Mouse (Mus musculus) neural tube, embryonic 13.5 days (tissue): ENCODE data around the gene Cep295. TPM values are rescaled to one million over a fixed set of nuclear protein-coding genes. Genes with fewer than 3 reads are reported as not detected.
"Not testable (repeated sequence)": the region's sequence is repeated elsewhere in the genome, so short reads cannot be mapped to it uniquely, and the experiment has no call there.

ENCODE experiments used
- ATAC-seq: fragments of 200-750 bp; cut with Nextera tagmentation; 2 replicates; pipeline ENCODE4 v1.8.0; 2017; ENCODE audit warnings: low read depth, mild to moderate bottlenecking, moderate TSS enrichment, moderate library complexity
- H3K27ac ChIP-seq: fragments of 300-500 bp; sonication (generic); replicated peaks from 2 replicates; pipeline ENCODE4 v1.5.1; 2015; ENCODE audit warnings: moderate library complexity, mild to moderate bottlenecking, inconsistent platforms
- H3K27me3 ChIP-seq: fragments of 300-500 bp; sonication (generic); 2 replicates; pipeline ENCODE4 v1.6.1; 2015; ENCODE audit warnings: mild to moderate bottlenecking, inconsistent platforms
- H3K36me3 ChIP-seq: fragments of 300-500 bp; sonication (generic); 2 replicates; pipeline ENCODE4 v1.6.1; 2015; ENCODE audit warnings: mild to moderate bottlenecking, inconsistent platforms
- H3K4me1 ChIP-seq: fragments of 300-500 bp; sonication (generic); replicated peaks from 2 replicates; pipeline ENCODE4 v1.6.1; 2015; ENCODE audit warnings: inconsistent platforms
- H3K4me2 ChIP-seq: fragments of 300-500 bp; sonication (generic); 2 replicates; pipeline ENCODE4 v1.6.1; 2015; ENCODE audit warnings: inconsistent platforms, mild to moderate bottlenecking, moderate library complexity
- H3K4me3 ChIP-seq: fragments of 300-500 bp; sonication (generic); 2 replicates; pipeline ENCODE4 v1.5.1; 2015; ENCODE audit warnings: mild to moderate bottlenecking, inconsistent platforms
- H3K9ac ChIP-seq: fragments of 300-500 bp; sonication (generic); 2 replicates; pipeline ENCODE4 v1.6.1; 2015; ENCODE audit warnings: moderate library complexity, mild to moderate bottlenecking, inconsistent platforms
- H3K9me3 ChIP-seq: fragments of 300-500 bp; sonication (generic); 2 replicates; pipeline ENCODE4 v1.6.1; 2016; ENCODE audit warnings: inconsistent platforms
- WGBS: fragments of 180-500 bp; shearing (Covaris S2); methylation state at CpG from one replicate; pipeline ENCODE4 v1.1.7; 2015; 5-methylcytosine and 5-hydroxymethylcytosine counted together
- polyA plus RNA-seq: library from polyadenylated mRNA; unstranded; fragments of >200 nt; fragmentation: Nextera tagmentation; extraction: Ambion mirVana; gene quantifications from 2 replicates; pipeline ENCODE4 v1.2.1, GENCODE M21; 2015

Gene Cep295
- polyA plus RNA-seq, 1 experiment from 2014 or later = 13.9 TPM

DNA sequence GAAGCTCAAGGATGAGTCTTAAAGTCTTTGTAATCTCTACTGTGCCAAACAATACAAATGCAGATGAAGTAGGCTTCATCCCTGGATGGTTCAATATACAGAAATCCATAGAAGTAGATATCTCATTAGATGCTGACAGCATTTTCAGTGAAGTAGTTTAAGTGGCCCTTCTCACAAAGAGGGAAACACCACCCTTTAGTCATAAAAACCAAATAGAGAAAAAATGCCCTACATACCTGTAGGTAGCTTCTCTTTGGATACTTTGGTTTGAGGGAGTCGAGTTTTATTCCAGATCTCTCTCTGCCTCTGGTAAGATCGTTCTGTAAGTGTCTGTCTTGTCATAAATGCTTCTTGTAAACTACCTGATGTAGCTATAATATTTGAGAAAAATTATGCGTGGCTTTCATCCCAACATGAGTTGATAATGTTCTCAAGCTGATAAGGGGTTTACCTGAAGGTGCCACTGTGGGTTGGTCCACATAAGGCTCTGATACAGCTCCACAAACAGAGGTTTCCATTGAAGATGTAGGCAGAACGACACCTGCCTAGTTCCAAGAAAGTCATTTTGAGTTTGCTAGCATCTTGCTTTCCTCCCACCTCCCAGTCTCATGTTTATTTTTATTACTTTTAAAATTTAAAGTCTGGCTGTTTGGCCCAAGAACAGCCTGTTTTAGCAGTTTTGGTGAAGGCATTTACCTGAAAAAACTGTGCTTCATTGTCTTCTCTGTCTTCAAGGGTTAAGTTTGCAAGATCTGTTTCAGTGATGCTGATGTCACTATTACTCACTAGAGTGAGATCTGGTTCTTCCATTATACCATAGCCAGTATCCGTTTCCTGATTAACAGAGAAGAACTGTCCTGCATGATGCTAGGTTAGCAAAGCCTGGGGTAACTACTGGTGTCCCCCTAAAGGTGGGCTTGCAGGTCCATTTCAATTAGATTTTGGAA lies 40.1 kb downstream of the Cep295 start:
- Histone ChIP-seq H3K36me3 (peaks cover 72% of the 10 kb centered on the region), H3K27me3 (no peaks in the 10 kb centered on the region), H3K9ac (no peak overlapping the region), H3K9me3 (no peaks in the 10 kb centered on the region), H3K4me3 (no peak overlapping the region), H3K27ac (no peak overlapping the region), H3K4me1 (no peaks in the 10 kb centered on the region), H3K4me2 (no peak overlapping the region)
- WGBS = 62% methylated on average over 5 of the region's 5 CpGs
- no peak for ATAC-seq

GRCm38 (mm10) chr9:15316296-15316695 lies 41.3 kb downstream of the Cep295 start:
- H3K4me2 ChIP-seq, H3K27me3 ChIP-seq, H3K4me3 ChIP-seq, H3K27ac ChIP-seq, H3K9me3 ChIP-seq, ATAC-seq, H3K9ac ChIP-seq, H3K4me1 ChIP-seq: not testable (repeated sequence)
- WGBS = 100% methylated on average over 2 of the region's 2 CpGs
- H3K36me3 ChIP-seq = peaks cover 69% of the 10 kb centered on the region

DNA sequence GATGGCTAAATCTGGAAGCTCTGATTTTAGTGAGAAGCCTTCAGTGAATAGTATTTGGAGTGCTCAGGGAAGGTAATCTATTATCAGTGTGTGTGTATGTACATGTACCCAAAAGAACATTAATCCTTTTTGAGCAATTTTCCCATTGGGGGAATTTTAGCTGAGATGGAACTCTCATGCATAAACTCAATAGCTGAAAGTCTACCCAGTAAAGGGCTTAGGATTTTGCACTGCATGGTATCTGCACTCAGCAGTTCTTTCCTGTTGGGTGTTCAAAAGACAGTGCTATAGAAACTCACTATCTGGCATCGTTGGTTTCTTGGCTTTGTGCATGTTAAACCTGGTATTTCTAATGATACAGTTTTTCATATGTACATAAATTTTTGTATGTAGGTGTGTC lies 43.0 kb downstream of the Cep295 start:
- Histone ChIP-seq H3K36me3 (peaks cover 79% of the 10 kb centered on the region), H3K9me3 (no peaks in the 10 kb centered on the region), H3K9ac (no peak overlapping the region), H3K4me2 (no peak overlapping the region), H3K27me3 (no peaks in the 10 kb centered on the region), H3K4me1 (peaks cover 5% of the 10 kb centered on the region), H3K4me3 (no peak overlapping the region), H3K27ac (no peak overlapping the region)
- 98% methylated on average over 1 of the region's 1 CpGs for WGBS
- ATAC-seq = no peak

- WGBS = 92% methylated on average over 5 of the region's 5 CpGs
- Histone ChIP-seq H3K4me3 (no peak overlapping the region), H3K27me3 (no peaks in the 10 kb centered on the region), H3K4me2 (no peak overlapping the region), H3K36me3 (peaks cover 89% of the 10 kb centered on the region), H3K27ac (no peak overlapping the region), H3K4me1 (peaks cover 15% of the 10 kb centered on the region), H3K9ac (no peak overlapping the region), H3K9me3 (no peaks in the 10 kb centered on the region)
- no peak for ATAC-seq
Measured at GRCm38 (mm10) chr9:15313633-15314032, 44.0 kb downstream of the Cep295 start.

GRCm38 (mm10) chr9:15312054-15312735 lies 45.4 kb downstream of the Cep295 start:
- 88% methylated on average over 2 of the region's 2 CpGs for WGBS
- Histone ChIP-seq H3K9me3 (no peaks in the 10 kb centered on the region), H3K9ac (no peak overlapping the region), H3K4me2 (no peak overlapping the region), H3K4me3 (no peak overlapping the region), H3K27me3 (no peaks in the 10 kb centered on the region), H3K4me1 (peaks cover 28% of the 10 kb centered on the region), H3K36me3 (peaks cover 80% of the 10 kb centered on the region), H3K27ac (no peak overlapping the region)
- no peak for ATAC-seq

DNA sequence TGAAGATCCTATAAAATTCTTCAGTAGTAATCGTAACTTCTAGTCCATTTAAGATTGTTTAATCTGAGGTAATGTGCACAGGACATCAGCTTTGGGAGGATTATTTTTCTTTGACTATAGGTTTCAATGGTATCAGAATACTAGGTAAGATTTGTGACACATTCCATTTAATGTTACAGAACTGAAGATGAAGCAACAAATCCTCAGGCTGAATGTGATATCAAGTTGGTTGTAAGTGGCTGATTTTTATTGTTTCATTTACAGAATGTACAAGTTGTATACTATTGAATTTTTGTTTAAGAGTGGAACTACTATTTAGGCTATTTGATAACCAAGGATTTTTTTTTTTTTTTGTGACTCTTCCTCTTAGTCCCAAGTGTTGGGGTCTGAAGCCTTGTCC lies 47.4 kb downstream of the Cep295 start:
- Histone ChIP-seq H3K4me3 (no peak overlapping the region), H3K27me3 (no peaks in the 10 kb centered on the region), H3K9me3 (no peaks in the 10 kb centered on the region), H3K4me1 (peaks cover 42% of the 10 kb centered on the region), H3K4me2 (no peak overlapping the region), H3K9ac (no peak overlapping the region), H3K27ac (no peak overlapping the region), H3K36me3 (peaks cover 65% of the 10 kb centered on the region)
- WGBS = 90% methylated on average over 1 of the region's 1 CpGs
- no peak for ATAC-seq

DNA sequence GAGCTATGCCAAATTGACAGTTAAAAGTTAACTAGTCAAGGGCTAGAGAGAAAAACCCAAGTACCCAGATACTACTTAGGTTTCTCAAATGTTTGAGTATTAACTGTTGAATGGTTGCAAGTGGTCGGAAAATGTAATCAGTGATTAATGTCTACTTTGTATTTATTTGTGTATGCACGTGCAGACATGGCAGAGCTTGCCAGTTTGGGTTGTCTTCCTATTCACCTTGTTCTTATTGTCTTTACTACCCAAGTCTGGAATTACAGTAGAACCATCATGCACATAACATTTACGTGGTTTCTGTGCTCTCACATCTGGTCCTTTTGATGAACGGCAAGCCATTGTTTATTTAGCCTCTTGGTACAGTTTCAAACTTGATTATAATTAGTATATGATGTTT lies 48.2 kb downstream of the Cep295 start:
- peaks cover 58% of the 10 kb centered on the region for H3K36me3 ChIP-seq
- no peaks in the 10 kb centered on the region for H3K27me3 ChIP-seq
- H3K4me3 ChIP-seq = no peak overlapping the region
- H3K4me1 ChIP-seq = peaks cover 46% of the 10 kb centered on the region
- no peak for ATAC-seq
- 0 out of 2 replicates have a peak overlapping the region, but pooled peaks have one; percentile 5 for H3K9ac ChIP-seq
- H3K9me3 ChIP-seq = no peaks in the 10 kb centered on the region
- no peak overlapping the region for H3K27ac ChIP-seq
- H3K4me2 ChIP-seq = no peak overlapping the region
- WGBS = 80% methylated on average over 4 of the region's 4 CpGs

DNA sequence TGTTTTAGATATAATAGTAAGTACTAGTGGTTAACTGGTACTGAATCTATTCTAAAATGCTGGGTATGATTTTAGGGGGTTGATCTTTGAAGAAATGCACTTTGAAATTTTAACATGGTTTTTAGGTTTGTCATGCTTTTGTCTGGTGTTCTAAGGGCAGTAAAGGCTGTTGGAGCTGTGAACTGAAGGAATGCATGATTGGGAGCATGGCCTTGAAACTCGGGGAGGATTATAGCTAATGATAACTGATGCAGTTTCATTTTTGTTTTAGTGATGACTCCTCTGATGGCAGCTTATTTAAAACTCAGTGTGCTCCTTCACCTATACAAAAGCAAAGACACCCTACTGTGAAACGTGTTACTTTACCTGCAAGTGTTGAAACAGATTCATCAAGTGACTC lies 49.3 kb downstream of the Cep295 start:
- 62% methylated on average over 2 of the region's 2 CpGs for WGBS
- peaks cover 46% of the 10 kb centered on the region for H3K36me3 ChIP-seq
- H3K4me3 ChIP-seq = no peak overlapping the region
- no peak overlapping the region for H3K9ac ChIP-seq
- no peaks in the 10 kb centered on the region for H3K9me3 ChIP-seq
- peak overlapping the region; percentile 85 for H3K4me2 ChIP-seq
- no peak for ATAC-seq
- no peaks in the 10 kb centered on the region for H3K27me3 ChIP-seq
- H3K27ac ChIP-seq = no peak overlapping the region
- H3K4me1 ChIP-seq = peaks cover 46% of the 10 kb centered on the region

GRCm38 (mm10) chr9:15307257-15307656 lies 50.3 kb downstream of the Cep295 start:
- Histone ChIP-seq H3K4me3 (peak overlapping the region; percentile 91), H3K27me3 (no peaks in the 10 kb centered on the region), H3K4me1 (peaks cover 46% of the 10 kb centered on the region), H3K27ac (0 out of 2 replicates have a peak overlapping the region, but pooled peaks have one; percentile 91), H3K36me3 (peaks cover 37% of the 10 kb centered on the region), H3K4me2 (peak overlapping the region; percentile 85), H3K9me3 (no peaks in the 10 kb centered on the region), H3K9ac (peak overlapping the region; percentile 94)
- 9% methylated on average over 6 of the region's 6 CpGs for WGBS
- ATAC-seq = no peak

GRCm38 (mm10) chr9:15306398-15307119 lies 51.0 kb downstream of the Cep295 start, which contains the start of gene 4931406C07Rik:
Gene 4931406C07Rik, minus strand, starts transcription at chr9:15306448.
- no peaks in the 10 kb centered on the region for H3K27me3 ChIP-seq
- peaks cover 30% of the 10 kb centered on the region for H3K36me3 ChIP-seq
- ATAC-seq = peak; percentile 89
- WGBS = under 1% methylated on average over 35 of the region's 35 CpGs
- peak within 1 kb of the TSS; percentile 94 for H3K9ac ChIP-seq
- no peaks in the 10 kb centered on the region for H3K9me3 ChIP-seq
- H3K4me3 ChIP-seq = peak within 1 kb of the TSS; percentile 91
- H3K4me1 ChIP-seq = peaks cover 46% of the 10 kb centered on the region
- peak within 1 kb of the TSS; percentile 85 for H3K4me2 ChIP-seq
- H3K27ac ChIP-seq = peak within 1 kb of the TSS; percentile 91

DNA sequence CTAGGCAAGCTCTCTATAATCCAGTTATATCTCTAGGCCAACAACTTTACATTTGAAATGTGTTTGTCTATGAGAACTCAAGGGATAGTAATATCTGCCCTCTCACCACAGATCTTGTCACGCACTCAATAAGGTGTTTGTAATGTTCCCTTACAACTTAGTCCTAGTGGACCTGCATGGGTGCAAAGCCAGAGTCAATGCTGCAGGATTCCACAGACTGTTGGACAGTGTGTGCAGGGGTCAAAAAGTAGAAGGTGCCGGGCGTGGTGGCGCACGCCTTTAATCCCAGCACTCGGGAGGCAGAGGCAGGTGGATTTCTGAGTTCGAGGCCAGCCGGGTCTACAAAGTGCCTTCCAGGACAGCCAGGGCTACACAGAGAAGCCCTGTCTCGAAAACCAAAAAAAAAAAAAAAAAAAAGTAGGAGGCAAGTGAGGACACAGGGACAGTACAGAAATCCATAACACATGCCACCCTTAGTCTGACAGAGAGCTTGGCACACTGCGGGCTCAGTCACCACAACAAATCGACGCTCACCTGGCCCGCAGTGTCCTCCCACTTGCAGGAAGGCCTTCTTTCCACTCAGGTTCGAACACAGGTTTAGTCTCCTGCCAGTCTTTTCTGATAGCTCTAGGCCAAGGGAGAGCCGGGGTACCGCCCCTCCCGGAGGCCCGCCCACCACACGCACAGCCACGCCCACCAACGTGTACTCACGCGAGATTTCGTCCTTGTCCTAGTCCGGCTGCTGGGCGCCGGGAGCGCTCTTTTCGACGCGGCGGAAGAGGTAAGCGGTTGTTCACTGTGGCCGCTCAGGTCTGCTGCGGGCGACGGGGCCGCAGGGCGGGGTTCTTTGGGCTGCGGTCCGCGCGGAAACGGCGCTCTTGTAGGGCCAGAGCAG lies 51.8 kb downstream of the Cep295 start, which contains the start of gene Taf1d:
Taf1d (plus strand) TSS at position 712 of the 895 bp plus-strand sequence.
- H3K9ac ChIP-seq = peak within 1 kb of the TSS; percentile 94
- H3K27me3 ChIP-seq = no peaks in the 10 kb centered on the region
- H3K36me3 ChIP-seq = peaks cover 26% of the 10 kb centered on the region
- peak within 1 kb of the TSS; percentile 91 for H3K27ac ChIP-seq
- H3K9me3 ChIP-seq = no peaks in the 10 kb centered on the region
- ATAC-seq = peak; percentile 99
- H3K4me1 ChIP-seq = peaks cover 46% of the 10 kb centered on the region
- 14% methylated on average over 45 of the region's 45 CpGs for WGBS
- peak within 1 kb of the TSS; percentile 85 for H3K4me2 ChIP-seq
- H3K4me3 ChIP-seq = peak within 1 kb of the TSS; percentile 91
